Mouse (Mus musculus): Measurements from ENCODE around the gene Mre11a. TPM values are rescaled to one million over a fixed set of nuclear protein-coding genes. Genes with fewer than 3 reads are reported as not detected.

Mre11a gene
- 46.5 TPM for polyA plus RNA-seq (2017; shearing (Covaris generic))

GRCm38 (mm10) chr9:14784039-14785002 is at the start of gene Mre11a, which contains the start of gene Ankrd49:
Gene Mre11a (plus strand): TSS chr9:14784654.
Gene Ankrd49 (minus strand): TSS chr9:14784856.

GRCm38 (mm10) chr9:14740151-14740924 is 44.1 kb upstream of the Mre11a start, which contains the start of gene Piwil4:
Gene Piwil4 (minus strand): TSS chr9:14740733.

GRCm38 (mm10) chr9:14752001-14752522 is 32.4 kb upstream of the Mre11a start, which contains the start of gene Fut4:
Gene Fut4 (minus strand): TSS chr9:14752393.

DNA sequence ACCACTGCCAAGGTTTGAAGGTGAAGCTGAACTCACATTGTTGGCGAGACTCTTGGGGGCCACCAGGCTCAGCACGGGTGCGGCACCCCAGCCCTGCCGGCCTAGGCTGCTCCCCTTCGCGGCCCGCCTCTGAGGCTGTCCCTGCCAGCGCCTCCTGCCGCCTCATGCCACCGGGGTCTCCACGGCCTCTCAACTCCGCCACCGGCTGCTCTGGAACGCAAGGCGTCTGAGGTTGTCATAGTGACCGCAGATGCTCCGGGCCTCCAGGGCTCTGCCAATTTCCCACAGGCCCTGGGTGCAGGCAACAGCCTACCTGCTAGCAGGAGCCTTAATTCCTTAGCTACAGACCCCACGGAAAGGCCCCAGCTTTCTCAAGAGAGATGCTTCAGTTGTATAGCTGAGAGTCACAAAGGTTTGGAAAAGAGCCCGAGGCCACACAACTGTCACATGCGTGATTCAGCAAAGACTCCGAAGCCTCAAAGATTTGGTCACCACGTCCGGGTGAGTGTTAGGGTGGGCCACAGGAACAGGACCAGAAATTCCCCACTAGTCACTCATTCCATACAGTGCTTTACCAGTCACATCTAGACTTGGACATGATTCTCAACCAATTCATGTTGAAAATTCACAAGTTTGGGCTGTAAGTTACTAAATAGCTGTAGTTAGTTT is 13.5 kb upstream of the Mre11a start, which contains the start of gene 1700012B09Rik:
Gene 1700012B09Rik (minus strand): TSS at position 228 of the 669 bp plus-strand sequence.

GRCm38 (mm10) chr9:14859868-14860639 is 75.6 kb downstream of the Mre11a start, which contains the start of gene Gpr83:
Gene Gpr83 (plus strand): TSS chr9:14860210.

Other genes starting within 250 kb of the Mre11a start
- gene Amotl1, start 139.6 kb upstream of the Mre11a start, polyA plus RNA-seq (2017; shearing (Covaris generic)) = not detected
- gene Piwil4, start 43.9 kb upstream of the Mre11a start, polyA plus RNA-seq (2017; shearing (Covaris generic)) = 0.22 TPM
- gene Fut4, start 32.3 kb upstream of the Mre11a start, polyA plus RNA-seq (2017; shearing (Covaris generic)) = 0.09 TPM
- not detected for gene 1700012B09Rik, start 13.6 kb upstream of the Mre11a start, polyA plus RNA-seq (2017; shearing (Covaris generic))
- gene Ankrd49, start 202 bp downstream of the Mre11a start, polyA plus RNA-seq (2017; shearing (Covaris generic)) = 35.6 TPM
- 159 TPM for gene Gpr83, start 75.6 kb downstream of the Mre11a start, polyA plus RNA-seq (2017; shearing (Covaris generic))
- gene Izumo1r, start 119.3 kb downstream of the Mre11a start, polyA plus RNA-seq (2017; shearing (Covaris generic)) = 1,000 TPM